Mouse (Mus musculus) heart, postnatal 0 days (tissue): Measurements from ENCODE around the gene Mroh7. TPM values are rescaled to one million over a fixed set of nuclear protein-coding genes. Genes with fewer than 3 reads are reported as not detected.

ENCODE experiments used
- ATAC-seq: fragments of 200-750 bp; cut with Nextera tagmentation; 2 replicates; pipeline ENCODE4 v1.8.0; 2017; ENCODE audit warnings: low read depth, moderate number of reproducible peaks, moderate library complexity; ENCODE audit not compliant: insufficient read depth
- DNase-seq: peaks from one replicate; pipeline ENCODE4 v3.0.0-alpha.2; 2016; ENCODE audit warnings: low spot score
- H3K27ac ChIP-seq: fragments of 300-500 bp; sonication (generic); 2 replicates; pipeline ENCODE4 v1.5.1; 2014; ENCODE audit warnings: low read depth, mild to moderate bottlenecking
- H3K27me3 ChIP-seq: fragments of 300-500 bp; sonication (generic); 2 replicates; pipeline ENCODE4 v1.6.1; 2014; ENCODE audit warnings: low read length, mixed read lengths; ENCODE audit not compliant: control insufficient read depth, insufficient read depth
- H3K36me3 ChIP-seq: fragments of 300-500 bp; sonication (generic); replicated peaks from 2 replicates; pipeline ENCODE4 v1.6.1; 2014; ENCODE audit warnings: low read length, mixed read lengths; ENCODE audit not compliant: control insufficient read depth, insufficient read depth
- H3K4me1 ChIP-seq: fragments of 300-500 bp; sonication (generic); 2 replicates; pipeline ENCODE4 v1.6.1; 2014; ENCODE audit warnings: antibody characterized with exemption; ENCODE audit not compliant: control insufficient read depth, insufficient read depth
- H3K4me2 ChIP-seq: fragments of 300-500 bp; sonication (generic); 2 replicates; pipeline ENCODE4 v1.6.1; 2014; ENCODE audit warnings: low read depth, mild to moderate bottlenecking, low read length, moderate library complexity
- H3K4me3 ChIP-seq: fragments of 300-500 bp; sonication (generic); 2 replicates; pipeline ENCODE4 v1.5.1; 2014; ENCODE audit warnings: low read depth, low read length
- H3K9ac ChIP-seq: fragments of 300-500 bp; sonication (generic); replicated peaks from 2 replicates; pipeline ENCODE4 v1.6.1; 2014; ENCODE audit warnings: low read depth, low read length, mixed read lengths
- H3K9me3 ChIP-seq: fragments of 300-500 bp; sonication (generic); replicated peaks from 2 replicates; pipeline ENCODE4 v1.6.1; 2016; ENCODE audit warnings: low read length; ENCODE audit not compliant: control insufficient read depth
- CTCF ChIP-seq: IDR thresholded peaks from 2 replicates; pipeline ENCODE4 v1.5.1; 2016; ENCODE audit warnings: antibody characterized with exemption, control low read depth, low read depth
- EP300 ChIP-seq: IDR thresholded peaks from 2 replicates; pipeline ENCODE4 v1.6.1; 2016; ENCODE audit warnings: antibody characterized with exemption, low read depth
- WGBS: fragments of 180-500 bp; shearing (Covaris S2); extraction: QIAGEN DNeasy Blood & Tissue Kit; methylation state at CpG from one replicate; pipeline ENCODE4 v1.1.7; 2014; 5-methylcytosine and 5-hydroxymethylcytosine counted together
- polyA plus RNA-seq: library from polyadenylated mRNA; unstranded; fragments of >200 nt; fragmentation: Nextera tagmentation; extraction: Ambion mirVana; gene quantifications from 2 replicates; pipeline ENCODE4 v1.2.1, GENCODE M21; 2015
- total RNA-seq: library from RNA; depleted of rRNA; stranded (reverse); fragments of >200 nt; gene quantifications from 2 replicates; pipeline ENCODE4 v1.2.3, GENCODE M21; 2014; ENCODE audit warnings: low replicate concordance

Gene Mroh7
- total and polyA plus RNA-seq, 2 experiments from 2014 or later = 0.15 to 0.33 TPM

GRCm38 (mm10) chr4:106645797-106646196, 84.9 kb downstream of the Mroh7 start:
- TF ChIP-seq EP300 = no peak
- no peak for TF ChIP-seq CTCF
- H3K4me2 ChIP-seq = no peak overlapping the region
- no peak for DNase-seq
- peaks cover 14% of the 10 kb centered on the region; the same call in 1 of the 2 replicates for H3K27me3 ChIP-seq
- 69% methylated on average over 5 of the region's 5 CpGs for WGBS
- H3K4me1 ChIP-seq = no peaks in the 10 kb centered on the region
- no peaks in the 10 kb centered on the region for H3K9me3 ChIP-seq
- no peak overlapping the region for H3K9ac ChIP-seq
- peak overlapping the region; percentile 69 for H3K27ac ChIP-seq
- H3K36me3 ChIP-seq = no peaks in the 10 kb centered on the region
- no peak overlapping the region for H3K4me3 ChIP-seq
- no peak for ATAC-seq

DNA sequence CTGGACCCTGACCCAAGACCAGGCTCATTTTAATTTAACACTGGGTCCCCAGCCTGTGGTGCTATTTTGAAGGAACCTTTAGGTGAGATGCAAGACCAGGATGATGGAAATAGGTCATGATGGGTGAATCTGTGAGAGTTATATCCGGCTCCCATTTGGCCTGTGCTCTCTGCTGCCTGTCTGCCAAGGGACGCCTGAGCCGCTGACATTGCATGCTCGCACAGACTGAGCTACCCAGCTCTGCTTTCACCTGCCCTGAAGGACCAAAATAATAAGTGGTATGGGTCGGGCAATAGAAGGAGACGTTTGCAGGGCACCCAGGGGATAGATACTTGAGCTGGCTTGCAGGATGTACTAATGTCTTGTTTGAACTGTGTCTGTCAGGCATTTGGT, 86.5 kb downstream of the Mroh7 start:
- no peaks in the 10 kb centered on the region for H3K4me1 ChIP-seq
- H3K36me3 ChIP-seq = no peaks in the 10 kb centered on the region
- TF ChIP-seq CTCF (no peak), EP300 (no peak)
- ATAC-seq (no peak), DNase-seq (no peak)
- no peak overlapping the region for H3K4me2 ChIP-seq
- H3K4me3 ChIP-seq = no peak overlapping the region
- H3K27me3 ChIP-seq = peaks cover 11% of the 10 kb centered on the region; the same call in 1 of the 2 replicates
- 55% methylated on average over 6 of the region's 6 CpGs for WGBS
- no peaks in the 10 kb centered on the region; the same call in 1 of the 2 replicates for H3K9me3 ChIP-seq
- H3K27ac ChIP-seq = no peak overlapping the region
- no peak overlapping the region for H3K9ac ChIP-seq

DNA sequence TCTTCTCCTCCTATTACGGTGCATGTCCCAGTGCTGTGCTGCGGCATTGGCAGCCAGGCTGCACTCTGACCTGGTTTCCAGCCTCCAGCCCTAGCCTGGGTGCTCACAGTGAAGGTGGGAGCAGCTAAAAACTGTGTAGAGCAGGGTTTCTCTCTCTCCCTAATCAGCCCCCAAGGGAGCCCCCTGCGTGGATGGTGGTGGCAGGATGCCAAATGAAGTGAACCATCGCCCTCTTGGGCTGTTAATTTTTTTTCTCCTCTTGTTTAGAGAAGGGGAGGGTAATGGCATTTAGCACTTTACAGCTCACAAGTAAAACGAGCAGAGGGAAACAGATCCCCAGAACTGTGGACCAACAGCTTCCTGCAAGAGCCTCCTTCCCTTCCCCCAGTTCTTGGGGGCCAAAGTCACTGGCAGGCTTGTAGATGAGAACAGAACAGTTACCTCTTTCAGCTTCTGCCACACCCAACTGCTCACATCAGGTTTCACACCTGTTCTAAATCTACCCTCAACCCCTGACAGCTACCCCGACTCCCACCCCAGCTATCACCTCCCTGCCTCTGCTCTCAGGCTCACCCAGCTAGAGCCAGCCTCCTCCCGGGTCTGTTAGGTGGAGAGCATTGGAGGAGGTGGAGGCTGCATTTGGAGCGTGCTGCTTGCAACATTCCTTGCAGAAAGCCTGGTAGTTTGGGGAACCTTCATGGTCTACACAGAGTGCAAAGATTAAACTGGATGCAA, 87.1 kb downstream of the Mroh7 start:
- Histone ChIP-seq H3K27ac (no peak overlapping the region), H3K4me2 (no peak overlapping the region), H3K9me3 (no peaks in the 10 kb centered on the region; the same call in 1 of the 2 replicates), H3K4me1 (no peaks in the 10 kb centered on the region), H3K9ac (no peak overlapping the region), H3K4me3 (no peak overlapping the region), H3K27me3 (peaks cover 8% of the 10 kb centered on the region; the same call in 1 of the 2 replicates), H3K36me3 (no peaks in the 10 kb centered on the region)
- WGBS = 14% methylated on average over 8 of the region's 8 CpGs
- no peak for DNase-seq
- TF ChIP-seq CTCF = no peak
- TF ChIP-seq EP300 = no peak
- no peak for ATAC-seq

- Histone ChIP-seq H3K27me3 (0 out of 2 replicates have a peak, but pooled peaks cover 4% of the 10 kb centered on the region), H3K27ac (no peak overlapping the region), H3K9me3 (no peaks in the 10 kb centered on the region), H3K4me2 (no peak overlapping the region), H3K4me3 (no peak overlapping the region), H3K36me3 (no peaks in the 10 kb centered on the region), H3K4me1 (no peaks in the 10 kb centered on the region), H3K9ac (no peak overlapping the region)
- ATAC-seq = no peak
- no peak for DNase-seq
- TF ChIP-seq CTCF (no peak), EP300 (no peak)
- WGBS = 30% methylated on average over 9 of the region's 9 CpGs
These were observed 96.6 kb downstream of the Mroh7 start for GRCm38 (mm10) chr4:106634086-106634479.

DNA sequence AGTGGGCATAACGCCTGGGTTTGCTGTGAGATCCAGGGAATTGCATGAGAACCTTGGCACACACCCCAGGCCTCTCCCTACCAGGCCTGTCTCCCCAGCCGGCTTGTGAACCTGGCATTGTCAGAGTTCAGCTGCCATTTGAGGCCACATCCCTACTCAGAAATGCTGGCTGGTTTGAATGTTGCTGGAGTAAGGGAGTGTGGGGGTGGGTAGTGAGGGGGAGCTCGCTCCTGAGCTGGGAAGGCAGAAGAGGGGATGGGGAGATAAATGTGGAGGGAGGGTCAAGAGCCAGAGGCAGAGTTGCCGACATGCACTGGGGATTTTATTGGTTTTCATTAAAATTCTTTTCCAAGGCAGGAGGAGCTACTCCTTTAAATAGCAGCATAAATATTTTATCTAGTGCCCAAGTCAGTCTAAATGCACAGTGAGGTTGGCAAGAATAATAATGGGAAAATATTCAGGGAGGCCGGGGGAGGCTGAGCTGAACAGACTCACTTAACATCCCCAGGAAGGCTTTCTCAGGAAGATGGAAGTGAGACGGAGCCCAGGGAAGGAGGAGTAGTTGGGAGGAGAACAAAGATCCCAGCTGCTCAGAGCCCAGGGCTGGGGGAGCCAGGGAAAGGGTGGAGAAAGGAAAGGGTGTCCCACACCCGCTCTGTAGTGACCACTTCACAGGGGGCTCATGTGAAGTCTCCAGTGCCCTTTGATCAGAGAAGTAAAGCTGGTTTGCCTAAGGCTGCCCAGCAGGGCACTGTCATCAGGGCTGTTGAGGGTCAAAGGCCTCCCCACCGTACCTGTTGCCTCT, 97.2 kb downstream of the Mroh7 start:
- H3K36me3 ChIP-seq = no peaks in the 10 kb centered on the region
- no peaks in the 10 kb centered on the region for H3K4me1 ChIP-seq
- 0 out of 2 replicates have a peak, but pooled peaks have one; percentile 8 for ATAC-seq
- H3K9ac ChIP-seq = no peak overlapping the region
- no peak overlapping the region for H3K27ac ChIP-seq
- 27% methylated on average over 8 of the region's 8 CpGs for WGBS
- no peak overlapping the region for H3K4me3 ChIP-seq
- no peaks in the 10 kb centered on the region for H3K9me3 ChIP-seq
- TF ChIP-seq CTCF = no peak
- no peak for TF ChIP-seq EP300
- DNase-seq = no peak
- H3K27me3 ChIP-seq = 0 out of 2 replicates have a peak, but pooled peaks cover 6% of the 10 kb centered on the region
- H3K4me2 ChIP-seq = no peak overlapping the region
